Mouse (Mus musculus): ENCODE data around the gene Spef1. TPM values are rescaled to one million over a fixed set of nuclear protein-coding genes. Genes with fewer than 3 reads are reported as not detected.

The Spef1 gene
- total RNA-seq, 2 experiments from 2014 or later, result 0.84 to 1.4 TPM

GRCm38 (mm10) chr2:131143007-131143780 is 43.9 kb downstream of the Spef1 start:
- no peak for DNase-seq (ENCODE audit: low spot score)

DNA sequence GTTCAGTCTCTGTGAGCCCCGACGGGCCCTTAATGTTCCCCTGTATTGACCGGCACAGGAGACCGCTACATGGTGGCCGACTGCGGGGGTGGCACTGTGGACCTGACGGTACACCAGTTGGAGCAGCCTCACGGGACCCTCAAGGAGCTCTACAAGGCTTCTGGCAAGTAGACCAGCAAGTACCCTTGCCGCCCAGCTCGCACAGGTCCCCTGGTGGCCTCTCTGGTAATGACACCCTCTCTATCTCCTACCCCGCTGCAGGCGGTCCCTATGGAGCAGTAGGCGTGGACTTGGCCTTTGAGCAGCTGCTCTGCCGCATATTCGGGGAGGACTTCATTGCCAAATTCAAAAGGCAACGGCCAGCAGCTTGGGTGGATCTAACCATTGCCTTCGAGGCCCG is 44.5 kb downstream of the Spef1 start:
- DNase-seq (ENCODE audit: low spot score), result peak; percentile 86

GRCm38 (mm10) chr2:131141336-131141986 is 45.6 kb downstream of the Spef1 start:
- no peak for DNase-seq (ENCODE audit: low spot score)

DNA sequence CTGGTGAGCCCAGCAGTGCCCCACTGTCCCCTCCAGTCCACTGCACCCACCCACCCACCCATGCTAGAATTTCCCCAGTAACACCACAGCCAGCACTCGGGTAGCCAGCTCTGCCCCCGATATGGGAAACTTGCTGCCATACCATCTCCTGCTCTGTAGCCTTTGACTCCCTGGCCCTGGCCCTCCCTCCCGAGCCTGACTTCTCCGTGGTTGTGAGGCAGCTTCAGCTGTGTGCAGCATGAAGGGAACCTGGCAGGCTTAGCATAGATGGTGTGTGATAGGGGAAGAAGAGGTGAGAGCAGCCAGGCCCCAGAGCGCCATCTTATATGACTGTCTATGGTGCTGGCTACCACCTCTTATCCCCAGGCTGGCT is 46.6 kb downstream of the Spef1 start:
- DNase-seq (ENCODE audit: low spot score), result no peak

- no peak for DNase-seq (ENCODE audit: low spot score)
Measured at GRCm38 (mm10) chr2:131139886-131140532, 47.1 kb downstream of the Spef1 start.

GRCm38 (mm10) chr2:131139287-131139686 is 47.8 kb downstream of the Spef1 start:
- no peak for DNase-seq (ENCODE audit: low spot score)

DNA sequence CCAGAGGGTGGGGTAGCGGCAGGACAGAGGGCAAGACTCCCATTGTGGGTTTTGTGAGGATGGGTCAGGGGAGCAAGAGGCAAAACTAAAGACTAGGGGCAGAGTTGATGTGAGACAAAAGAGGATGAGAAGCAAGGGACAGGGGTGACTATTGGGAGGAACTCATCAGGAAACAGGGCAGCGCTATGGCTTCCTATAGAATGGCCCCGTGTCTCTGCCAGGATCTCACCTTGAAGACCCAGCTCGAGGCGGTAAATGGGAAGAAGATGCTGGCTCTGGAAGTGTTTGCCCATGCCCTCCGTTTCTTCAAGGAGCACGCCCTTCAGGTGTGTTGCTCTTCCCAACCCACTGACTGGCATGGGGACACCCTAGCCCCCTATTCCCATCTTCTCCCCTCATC is 48.3 kb downstream of the Spef1 start:
- no peak for DNase-seq (ENCODE audit: low spot score)

DNA sequence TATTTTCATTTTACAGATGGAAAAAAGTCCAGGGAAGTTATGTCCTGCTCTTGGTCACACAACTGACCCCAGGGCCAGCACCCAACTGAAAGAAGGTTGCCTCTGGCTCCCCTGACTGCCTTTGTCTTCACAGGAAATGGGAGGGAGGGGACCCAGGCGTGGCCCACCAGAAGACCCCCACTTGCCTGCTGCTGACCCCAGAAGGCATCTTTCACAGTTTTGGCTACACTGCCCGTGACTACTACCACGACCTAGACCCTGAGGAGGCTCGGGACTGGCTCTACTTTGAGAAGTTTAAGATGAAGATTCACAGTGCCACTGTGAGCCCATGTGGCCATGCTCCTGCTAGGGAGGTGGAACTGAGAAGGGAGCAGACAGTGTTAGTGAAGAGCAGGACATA is 48.8 kb downstream of the Spef1 start:
- DNase-seq (ENCODE audit: low spot score), result no peak

DNA sequence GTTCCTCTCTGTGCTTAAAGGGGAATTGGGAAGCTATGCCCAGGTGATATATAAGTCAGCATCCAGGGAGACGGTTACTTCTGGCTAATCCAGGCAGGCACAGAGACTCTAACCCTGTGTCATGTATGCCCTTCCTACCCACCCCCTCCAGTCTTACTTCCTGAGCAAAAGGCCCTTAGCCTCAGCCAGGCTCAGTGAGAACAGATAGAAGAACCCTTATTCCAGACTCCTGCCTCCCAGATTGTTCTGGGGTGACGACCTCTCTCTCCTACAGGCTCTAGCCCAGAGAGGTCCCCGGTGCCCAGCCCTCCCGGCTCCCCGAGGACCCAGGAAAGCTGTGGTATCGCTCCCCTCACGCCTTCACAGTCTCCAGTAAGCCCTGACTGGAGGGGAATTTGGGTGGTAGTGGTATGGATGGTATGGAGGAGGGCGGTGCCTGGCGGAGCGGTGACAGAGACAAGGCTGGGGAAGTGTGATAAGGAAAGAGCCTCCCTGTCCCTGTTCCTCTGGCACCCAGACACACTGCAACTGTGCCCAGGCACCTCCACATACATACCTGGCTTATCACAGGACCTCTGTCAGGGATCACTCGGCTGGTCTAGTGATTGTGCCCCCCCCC is 51.5 kb downstream of the Spef1 start:
- DNase-seq (ENCODE audit: low spot score), result no peak

DNA sequence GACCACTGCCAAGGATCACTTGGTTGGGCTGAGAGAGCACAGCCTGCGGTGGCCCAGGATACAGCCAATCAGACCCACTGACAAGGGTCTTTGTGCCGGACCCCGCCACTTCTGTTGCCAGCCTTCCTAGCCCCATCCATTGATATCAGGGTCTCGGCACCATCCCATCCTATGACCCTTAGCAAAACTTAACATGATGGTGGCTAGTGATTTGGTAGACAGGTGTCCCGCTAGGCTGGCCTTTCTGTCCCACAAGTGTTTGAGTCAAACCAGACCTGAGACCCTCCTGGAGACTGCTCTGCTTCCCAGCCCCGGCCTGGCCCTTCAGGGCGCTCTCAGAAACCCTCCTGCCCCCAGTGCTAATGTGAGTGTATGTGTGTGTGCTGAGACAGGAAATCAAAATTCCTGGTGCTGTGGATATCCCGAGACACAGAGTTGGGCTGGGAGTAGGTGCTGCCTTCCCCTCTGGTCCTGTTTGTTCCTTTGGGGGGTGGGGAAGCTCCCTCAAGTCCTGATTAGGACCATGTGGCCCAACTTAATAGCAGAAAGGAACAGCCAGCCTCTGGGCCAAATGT is 52.2 kb downstream of the Spef1 start:
- DNase-seq (ENCODE audit: low spot score), result no peak

DNA sequence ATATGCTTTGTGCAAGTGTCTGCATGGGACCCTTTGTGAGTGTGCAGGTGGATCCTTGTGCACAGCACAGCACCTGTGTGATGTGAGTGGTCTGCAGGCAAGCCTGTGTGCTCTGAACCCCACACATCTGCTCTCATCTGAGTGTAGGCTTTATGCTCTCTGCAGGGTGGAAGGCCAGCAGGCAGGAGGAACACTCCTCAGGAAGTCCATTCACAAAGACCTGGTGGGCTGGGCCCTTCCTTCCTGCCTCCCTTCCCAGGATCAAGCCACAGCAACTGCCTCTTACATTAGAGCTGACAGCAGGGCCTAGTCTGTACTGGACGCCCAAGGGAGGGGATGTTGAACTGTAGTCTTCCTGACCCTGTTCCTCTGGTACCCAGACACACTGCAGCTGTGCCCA is 52.7 kb downstream of the Spef1 start:
- no peak for DNase-seq (ENCODE audit: low spot score)

GRCm38 (mm10) chr2:131132930-131133547 is 54.0 kb downstream of the Spef1 start, which contains the start of gene Gm11037:
TSS of gene Gm11037 (plus strand) at chr2:131133497.
- DNase-seq (ENCODE audit: low spot score), result no peak

- no peak for DNase-seq (ENCODE audit: low spot score)
Measured at GRCm38 (mm10) chr2:131132111-131132888, 54.8 kb downstream of the Spef1 start.

DNA sequence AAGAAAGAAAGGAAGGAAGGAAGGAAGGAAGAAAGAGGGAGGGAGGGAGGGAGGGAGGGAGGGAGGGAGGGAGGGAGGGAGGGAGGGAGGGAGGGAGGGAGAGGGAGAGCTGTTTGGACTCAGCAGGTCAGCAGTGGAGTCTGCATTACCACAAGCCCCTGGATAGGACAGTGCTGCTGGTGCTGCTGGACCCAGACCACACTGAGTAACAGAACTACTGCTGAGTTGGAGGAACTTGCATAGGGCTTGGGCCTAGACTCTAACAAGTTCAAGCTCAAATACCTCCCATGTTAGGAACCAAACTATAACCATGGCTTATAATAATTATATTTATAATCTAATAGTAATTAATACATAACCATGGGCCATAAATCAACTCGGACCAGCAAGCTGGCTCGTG is 56.2 kb downstream of the Spef1 start:
- DNase-seq (ENCODE audit: low spot score), result no peak

DNA sequence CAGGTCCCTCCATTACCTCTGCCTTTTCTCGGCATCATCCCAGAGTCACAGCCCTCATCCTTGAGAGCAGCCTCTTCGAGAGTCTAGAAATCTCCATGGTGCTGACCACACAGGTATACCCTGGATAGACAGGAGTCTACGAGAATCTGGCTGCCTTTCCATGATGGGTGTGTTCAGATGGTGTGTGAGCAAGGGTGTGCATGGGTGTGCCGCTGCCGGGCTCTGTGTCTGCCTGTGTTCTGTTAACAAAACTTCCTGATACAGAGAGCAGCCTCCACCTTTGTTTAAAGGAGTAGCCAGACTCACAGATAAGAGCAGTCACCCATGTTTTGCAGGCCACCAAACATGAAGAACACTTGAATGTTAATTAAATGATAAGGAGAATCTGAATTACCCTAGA is 57.2 kb downstream of the Spef1 start:
- no peak for DNase-seq (ENCODE audit: low spot score)

GRCm38 (mm10) chr2:131128636-131129157 is 58.4 kb downstream of the Spef1 start:
- no peak for DNase-seq (ENCODE audit: low spot score)

- peak; percentile 42 for DNase-seq (ENCODE audit: low spot score)
Measured at GRCm38 (mm10) chr2:131128211-131128610, 58.9 kb downstream of the Spef1 start.

DNA sequence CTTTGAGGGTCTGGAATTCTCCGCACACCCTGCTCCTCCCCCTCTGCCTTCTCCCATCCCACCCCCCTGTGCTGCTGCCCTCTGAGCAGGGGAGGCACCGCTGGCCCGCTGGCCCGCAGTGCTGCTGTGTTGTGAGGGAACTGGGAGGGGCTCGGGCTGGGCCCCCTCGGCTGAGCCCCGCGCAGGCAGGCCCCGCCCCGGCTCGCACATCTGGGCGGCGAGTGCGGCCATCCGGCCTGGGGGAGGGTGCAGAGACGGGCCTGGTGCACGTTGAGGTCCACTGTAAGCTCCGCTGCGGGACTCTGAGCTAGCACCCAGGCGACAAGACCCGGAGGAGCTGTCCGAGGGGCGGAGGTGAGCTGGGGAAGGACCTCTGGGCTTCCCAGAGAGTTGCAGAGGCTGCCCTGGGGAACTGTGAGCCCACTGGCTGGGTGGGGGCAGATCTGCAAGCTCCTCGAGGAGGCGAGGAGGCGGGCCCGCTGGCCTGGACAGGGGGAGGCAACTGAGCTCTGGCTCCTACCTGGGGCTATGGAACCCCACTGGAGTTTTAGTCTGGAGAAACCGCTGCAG is 59.8 kb downstream of the Spef1 start, which contains the start of gene Hspa12b:
Gene Hspa12b (plus strand): TSS at position 120 of the 570 bp plus-strand sequence.
- DNase-seq (ENCODE audit: low spot score), result peak; percentile 55

- no peak for DNase-seq (ENCODE audit: low spot score)
Measured at GRCm38 (mm10) chr2:131125964-131126815, 60.9 kb downstream of the Spef1 start.
